Mouse (Mus musculus) forebrain, embryonic 11.5 days (tissue): ENCODE measurements at regions not wholly inside any gene's neighbourhood (a gene's known extent, or its start where the extent isn't known, plus 50 kb on each side); places are given as distances from the start of the nearest gene placed in this dataset.

Experiments
- ATAC-seq: fragments of 200-750 bp; cut with Nextera tagmentation; replicated peaks from 2 replicates; pipeline ENCODE4 v1.8.0; 2017; ENCODE audit warnings: moderate TSS enrichment; ENCODE audit not compliant: low FRiP score
- DNase-seq: peaks from one replicate; pipeline ENCODE4 v3.0.0-alpha.2; 2017; ENCODE audit warnings: low spot score
- H3K27ac ChIP-seq: fragments of 300-500 bp; sonication (generic); 2 replicates; pipeline ENCODE4 v1.5.1; 2014; ENCODE audit warnings: low read depth, low read length
- H3K27me3 ChIP-seq: fragments of 300-500 bp; sonication (generic); 2 replicates; pipeline ENCODE4 v1.6.1; 2014; ENCODE audit warnings: mild to moderate bottlenecking, low read length, mixed read lengths; ENCODE audit not compliant: control insufficient read depth, insufficient read depth
- H3K36me3 ChIP-seq: fragments of 300-500 bp; sonication (generic); 2 replicates; pipeline ENCODE4 v1.6.1; 2014; ENCODE audit warnings: mild to moderate bottlenecking, low read length, moderate library complexity, mixed read lengths; ENCODE audit not compliant: control insufficient read depth, insufficient read depth
- H3K4me1 ChIP-seq: fragments of 300-500 bp; sonication (generic); replicated peaks from 2 replicates; pipeline ENCODE4 v1.6.1; 2014; ENCODE audit warnings: low read length, mixed read lengths; ENCODE audit not compliant: control insufficient read depth, insufficient read depth
- H3K4me2 ChIP-seq: fragments of 300-500 bp; sonication (generic); 2 replicates; pipeline ENCODE4 v1.6.1; 2014; ENCODE audit warnings: low read depth, mild to moderate bottlenecking, low read length, moderate library complexity, mixed read lengths; ENCODE audit not compliant: severe bottlenecking
- H3K4me3 ChIP-seq: fragments of 300-500 bp; sonication (generic); 2 replicates; pipeline ENCODE4 v1.5.1; 2014; ENCODE audit warnings: low read depth, low read length
- H3K9ac ChIP-seq: fragments of 300-500 bp; sonication (generic); 2 replicates; pipeline ENCODE4 v1.6.1; 2014; ENCODE audit warnings: low read length
- H3K9me3 ChIP-seq: fragments of 300-500 bp; sonication (generic); 2 replicates; pipeline ENCODE4 v1.6.1; 2016; ENCODE audit warnings: low read length, mixed read lengths; ENCODE audit not compliant: control insufficient read depth
- WGBS: fragments of 180-500 bp; shearing (Covaris S2); extraction: QIAGEN DNeasy Blood & Tissue Kit; methylation state at CpG from one replicate; pipeline ENCODE4 v1.1.7; 2014; 5-methylcytosine and 5-hydroxymethylcytosine counted together

- ATAC-seq = no peak
- H3K27ac ChIP-seq = no peak overlapping the region
- DNase-seq = no peak
- no peak overlapping the region for H3K9ac ChIP-seq
- no peaks in the 10 kb centered on the region for H3K4me1 ChIP-seq
- H3K27me3 ChIP-seq = no peaks in the 10 kb centered on the region
- 83% methylated on average over 8 of the region's 8 CpGs for WGBS
- no peaks in the 10 kb centered on the region for H3K9me3 ChIP-seq
- no peaks in the 10 kb centered on the region for H3K36me3 ChIP-seq
- no peak overlapping the region for H3K4me3 ChIP-seq
- no peak overlapping the region for H3K4me2 ChIP-seq
Measured at GRCm38 (mm10) chr6:16064691-16065090, 344.2 kb downstream of the Mdfic start.

GRCm38 (mm10) chr6:16065121-16065520, 344.7 kb downstream of the Mdfic start:
- no peaks in the 10 kb centered on the region for H3K36me3 ChIP-seq
- H3K27ac ChIP-seq = no peak overlapping the region
- no peaks in the 10 kb centered on the region for H3K27me3 ChIP-seq
- no peak overlapping the region for H3K4me3 ChIP-seq
- no peak overlapping the region for H3K9ac ChIP-seq
- 91% methylated on average over 5 of the region's 5 CpGs for WGBS
- ATAC-seq = no peak
- no peaks in the 10 kb centered on the region for H3K4me1 ChIP-seq
- H3K4me2 ChIP-seq = no peak overlapping the region
- H3K9me3 ChIP-seq = no peaks in the 10 kb centered on the region
- DNase-seq = no peak

GRCm38 (mm10) chr6:16076266-16076665, 355.8 kb downstream of the Mdfic start:
- no peak for DNase-seq
- 95% methylated on average over 2 of the region's 2 CpGs for WGBS

GRCm38 (mm10) chr6:16077195-16077810, 356.8 kb downstream of the Mdfic start:
- ATAC-seq (peak; percentile 86), DNase-seq (peak; percentile 51)
- Histone ChIP-seq H3K36me3 (no peaks in the 10 kb centered on the region), H3K9me3 (no peaks in the 10 kb centered on the region), H3K27me3 (no peaks in the 10 kb centered on the region), H3K4me3 (no peak overlapping the region), H3K9ac (no peak overlapping the region), H3K4me2 (no peak overlapping the region), H3K27ac (no peak overlapping the region), H3K4me1 (no peaks in the 10 kb centered on the region; the same call in 1 of the 2 replicates)
- 42% methylated on average over 4 of the region's 4 CpGs for WGBS

More at GRCm38 (mm10) chr6:16076266-16076665, 355.8 kb downstream of the Mdfic start:
- Histone ChIP-seq H3K9ac (no peak overlapping the region), H3K36me3 (no peaks in the 10 kb centered on the region), H3K27ac (no peak overlapping the region), H3K4me3 (no peak overlapping the region), H3K4me2 (no peak overlapping the region), H3K4me1 (no peaks in the 10 kb centered on the region; the same call in 1 of the 2 replicates), H3K9me3 (no peaks in the 10 kb centered on the region), H3K27me3 (no peaks in the 10 kb centered on the region)
- no peak for ATAC-seq

GRCm38 (mm10) chr6:16077917-16078316, 357.5 kb downstream of the Mdfic start:
- Histone ChIP-seq H3K9ac (no peak overlapping the region), H3K4me1 (no peaks in the 10 kb centered on the region; the same call in 1 of the 2 replicates), H3K36me3 (no peaks in the 10 kb centered on the region), H3K4me2 (no peak overlapping the region), H3K4me3 (no peak overlapping the region), H3K27me3 (no peaks in the 10 kb centered on the region), H3K9me3 (no peaks in the 10 kb centered on the region), H3K27ac (no peak overlapping the region)
- no peak for DNase-seq
- ATAC-seq = peak; percentile 13; the same call in 1 of the 2 replicates

- Histone ChIP-seq H3K9ac (no peak overlapping the region), H3K27ac (no peak overlapping the region), H3K4me3 (no peak overlapping the region), H3K4me2 (no peak overlapping the region), H3K4me1 (no peaks in the 10 kb centered on the region), H3K9me3 (no peaks in the 10 kb centered on the region), H3K36me3 (no peaks in the 10 kb centered on the region), H3K27me3 (no peaks in the 10 kb centered on the region)
- ATAC-seq (no peak), DNase-seq (no peak)
- WGBS = 94% methylated on average over 7 of the region's 7 CpGs
Measured at GRCm38 (mm10) chr6:16086952-16087537, 366.6 kb downstream of the Mdfic start.

- H3K36me3 ChIP-seq = no peaks in the 10 kb centered on the region
- no peaks in the 10 kb centered on the region for H3K9me3 ChIP-seq
- H3K9ac ChIP-seq = no peak overlapping the region
- H3K27ac ChIP-seq = no peak overlapping the region
- H3K4me1 ChIP-seq = no peaks in the 10 kb centered on the region
- DNase-seq (no peak), ATAC-seq (no peak)
- H3K4me2 ChIP-seq = no peak overlapping the region
- H3K4me3 ChIP-seq = no peak overlapping the region
- H3K27me3 ChIP-seq = no peaks in the 10 kb centered on the region
Measured at GRCm38 (mm10) chr6:16098761-16099160, 378.3 kb downstream of the Mdfic start.

- Histone ChIP-seq H3K27ac (no peak overlapping the region), H3K9ac (no peak overlapping the region), H3K27me3 (no peaks in the 10 kb centered on the region), H3K9me3 (no peaks in the 10 kb centered on the region), H3K4me2 (no peak overlapping the region), H3K4me1 (no peaks in the 10 kb centered on the region), H3K36me3 (no peaks in the 10 kb centered on the region), H3K4me3 (no peak overlapping the region)
- DNase-seq (no peak), ATAC-seq (no peak)
- WGBS = 64% methylated on average over 3 of the region's 3 CpGs
Measured at GRCm38 (mm10) chr6:16141009-16141408, 420.5 kb downstream of the Mdfic start.

- Histone ChIP-seq H3K27ac (no peak overlapping the region), H3K4me1 (no peaks in the 10 kb centered on the region), H3K27me3 (no peaks in the 10 kb centered on the region), H3K9ac (no peak overlapping the region), H3K9me3 (no peaks in the 10 kb centered on the region), H3K4me3 (no peak overlapping the region), H3K4me2 (no peak overlapping the region), H3K36me3 (no peaks in the 10 kb centered on the region)
- WGBS = 69% methylated on average over 6 of the region's 6 CpGs
- ATAC-seq (no peak), DNase-seq (no peak)
Measured at GRCm38 (mm10) chr6:16144538-16144937, 424.1 kb downstream of the Mdfic start.
